Mouse (Mus musculus) embryonic facial prominence, embryonic 11.5 days (tissue): ENCODE data around the gene Tmem30c. TPM values are rescaled to one million over a fixed set of nuclear protein-coding genes. Genes with fewer than 3 reads are reported as not detected.
A peak's percentile ranks its signal among the peaks of the same experiment; 100 is the strongest.

ENCODE experiments used
- ATAC-seq: fragments of 200-750 bp; cut with Nextera tagmentation; replicated peaks from 2 replicates; pipeline ENCODE4 v1.8.0; 2017; ENCODE audit warnings: low read depth; ENCODE audit not compliant: insufficient number of reproducible peaks, low FRiP score, low TSS enrichment
- DNase-seq: peaks from one replicate; pipeline ENCODE4 v3.0.0-alpha.2; 2015; ENCODE audit warnings: low spot score
- H3K27ac ChIP-seq: fragments of 300-500 bp; sonication (generic); replicated peaks from 2 replicates; pipeline ENCODE4 v1.5.1; 2014; ENCODE audit warnings: mild to moderate bottlenecking, low read depth, low read length, control low read depth
- H3K27me3 ChIP-seq: fragments of 300-500 bp; sonication (generic); 2 replicates; pipeline ENCODE4 v1.6.1; 2014; ENCODE audit warnings: mild to moderate bottlenecking, low read length, moderate library complexity, mixed read lengths; ENCODE audit not compliant: control insufficient read depth, insufficient read depth
- H3K36me3 ChIP-seq: fragments of 300-500 bp; sonication (generic); replicated peaks from 2 replicates; pipeline ENCODE4 v1.6.1; 2014; ENCODE audit warnings: low read depth, mild to moderate bottlenecking, low read length, moderate library complexity, mixed read lengths; ENCODE audit not compliant: control insufficient read depth, insufficient read depth
- H3K4me1 ChIP-seq: fragments of 300-500 bp; sonication (generic); 2 replicates; pipeline ENCODE4 v1.6.1; 2014; ENCODE audit warnings: low read length, mixed read lengths; ENCODE audit not compliant: control insufficient read depth, insufficient read depth
- H3K4me2 ChIP-seq: fragments of 300-500 bp; sonication (generic); 2 replicates; pipeline ENCODE4 v1.6.1; 2014; ENCODE audit warnings: low read depth, mild to moderate bottlenecking, control low read depth, low read length, moderate library complexity
- H3K4me3 ChIP-seq: fragments of 300-500 bp; sonication (generic); 2 replicates; pipeline ENCODE4 v1.5.1; 2014; ENCODE audit warnings: low read depth, low read length, control low read depth
- H3K9ac ChIP-seq: fragments of 300-500 bp; sonication (generic); replicated peaks from 2 replicates; pipeline ENCODE4 v1.6.1; 2014; ENCODE audit warnings: mild to moderate bottlenecking, control low read depth, low read length
- H3K9me3 ChIP-seq: fragments of 300-500 bp; sonication (generic); replicated peaks from 2 replicates; pipeline ENCODE4 v1.6.1; 2016; ENCODE audit warnings: mild to moderate bottlenecking, low read length, inconsistent platforms, mixed read lengths; ENCODE audit not compliant: control insufficient read depth
- WGBS: fragments of 180-500 bp; shearing (Covaris S2); extraction: QIAGEN DNeasy Blood & Tissue Kit; methylation state at CpG from one replicate; pipeline ENCODE4 v1.1.7; 2014; 5-methylcytosine and 5-hydroxymethylcytosine counted together
- polyA plus RNA-seq: library from polyadenylated mRNA; unstranded; fragments of >200 nt; fragmentation: Nextera tagmentation; extraction: Ambion mirVana; gene quantifications from 2 replicates; pipeline ENCODE4 v1.2.1, GENCODE M21; 2014

Tmem30c gene
- polyA plus RNA-seq, 1 experiment from 2014 or later: not detected

DNA sequence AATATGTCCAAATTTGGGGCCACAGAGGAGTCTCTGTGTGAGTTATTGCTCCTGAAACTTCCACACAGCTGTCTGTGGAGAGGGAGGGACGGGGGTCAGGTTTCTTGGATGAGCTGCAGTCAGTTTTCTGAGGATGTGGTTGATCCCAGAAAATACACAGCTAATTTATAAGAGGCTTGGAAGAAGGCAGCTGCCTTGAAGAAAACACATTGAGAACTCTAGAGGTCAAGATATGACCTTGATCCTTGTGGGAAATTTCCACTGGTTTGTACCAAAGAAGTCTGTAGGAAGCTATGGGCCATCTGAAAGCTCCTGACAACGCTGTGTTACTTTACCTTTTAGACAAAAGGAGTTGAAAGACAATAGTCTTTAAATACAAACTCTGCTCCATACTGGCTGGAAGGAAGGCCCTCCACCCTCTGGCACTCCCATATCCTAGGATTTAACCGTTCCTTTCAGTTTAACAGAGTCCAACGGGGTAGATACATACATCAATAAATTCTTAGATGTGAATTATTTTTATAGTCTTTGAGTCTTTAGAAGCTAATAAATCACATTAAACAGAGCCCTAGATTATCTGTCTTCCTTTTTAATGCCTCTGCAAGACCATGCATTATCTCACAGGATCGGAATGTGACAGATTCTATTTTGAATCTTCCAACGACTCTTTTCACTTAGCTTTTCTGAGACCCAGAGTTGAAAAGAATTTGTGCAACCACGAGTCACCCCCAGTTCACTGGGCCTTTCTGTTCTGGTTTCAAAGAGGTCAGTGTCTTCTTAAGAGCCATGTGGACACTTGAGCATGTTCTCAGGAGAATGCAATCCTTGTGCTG, 40.9 kb downstream of the Tmem30c start:
- DNase-seq: peak; percentile 8

DNA sequence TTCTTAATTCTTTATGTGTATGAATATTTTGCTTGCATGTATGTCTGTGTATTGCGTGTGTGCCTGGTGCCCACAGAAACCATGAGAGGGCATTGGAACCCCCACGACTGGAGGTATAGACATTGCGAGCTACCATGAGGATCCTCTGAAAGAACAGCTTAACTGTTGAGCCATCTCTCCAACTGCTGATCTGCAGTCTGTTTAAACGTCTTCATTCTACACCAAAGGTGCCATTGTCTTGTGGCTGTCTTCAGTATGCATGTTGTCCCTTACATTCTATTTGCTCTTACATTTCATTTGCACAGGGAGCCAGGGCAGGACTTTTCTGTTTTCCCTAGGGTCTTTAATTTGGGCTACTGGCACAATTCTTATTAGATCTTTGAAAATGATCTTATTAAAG, 41.7 kb downstream of the Tmem30c start:
- no peak for DNase-seq
- Histone ChIP-seq H3K27ac (no peak overlapping the region), H3K4me1 (no peaks in the 10 kb centered on the region), H3K4me2 (no peak overlapping the region), H3K9me3 (no peaks in the 10 kb centered on the region), H3K27me3 (no peaks in the 10 kb centered on the region), H3K9ac (no peak overlapping the region), H3K4me3 (no peak overlapping the region), H3K36me3 (no peaks in the 10 kb centered on the region)
- ATAC-seq: no peak
- WGBS: 86% methylated on average over 4 of the region's 4 CpGs

More for the DNA sequence above, 40.9 kb downstream of the Tmem30c start:
- no peak overlapping the region for H3K9ac ChIP-seq
- H3K4me1 ChIP-seq: no peaks in the 10 kb centered on the region
- no peak overlapping the region for H3K4me2 ChIP-seq
- H3K9me3 ChIP-seq: no peaks in the 10 kb centered on the region
- 51% methylated on average over 7 of the region's 7 CpGs for WGBS
- H3K36me3 ChIP-seq: no peaks in the 10 kb centered on the region
- no peak for ATAC-seq
- H3K27me3 ChIP-seq: no peaks in the 10 kb centered on the region
- no peak overlapping the region for H3K27ac ChIP-seq
- no peak overlapping the region for H3K4me3 ChIP-seq

DNA sequence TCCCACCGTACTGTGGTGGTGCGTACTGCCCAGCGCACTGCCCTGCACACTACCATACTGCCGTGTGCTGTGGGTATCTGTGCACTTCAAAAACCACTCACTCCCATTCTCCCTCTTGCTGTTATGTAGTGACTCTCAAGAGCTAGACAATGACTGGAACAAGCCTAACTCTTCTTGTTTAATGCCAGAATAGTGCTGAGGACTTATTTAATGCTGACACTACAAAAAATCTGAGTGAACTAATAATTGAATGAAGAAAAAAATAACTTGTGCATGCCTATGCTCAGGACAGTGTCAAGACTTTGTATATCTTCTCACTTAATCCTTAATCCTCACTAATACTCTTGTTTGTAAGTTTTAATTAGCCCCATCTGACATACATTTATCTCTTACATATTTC, 45.2 kb downstream of the Tmem30c start:
- whole genome bisulfite sequencing: 92% methylated on average over 4 of the region's 4 CpGs
- Histone ChIP-seq H3K27ac (no peak overlapping the region), H3K4me1 (no peaks in the 10 kb centered on the region), H3K4me3 (no peak overlapping the region), H3K27me3 (no peaks in the 10 kb centered on the region), H3K36me3 (no peaks in the 10 kb centered on the region), H3K9ac (no peak overlapping the region), H3K4me2 (no peak overlapping the region), H3K9me3 (no peaks in the 10 kb centered on the region)
- no peak for ATAC-seq
- no peak for DNase-seq

DNA sequence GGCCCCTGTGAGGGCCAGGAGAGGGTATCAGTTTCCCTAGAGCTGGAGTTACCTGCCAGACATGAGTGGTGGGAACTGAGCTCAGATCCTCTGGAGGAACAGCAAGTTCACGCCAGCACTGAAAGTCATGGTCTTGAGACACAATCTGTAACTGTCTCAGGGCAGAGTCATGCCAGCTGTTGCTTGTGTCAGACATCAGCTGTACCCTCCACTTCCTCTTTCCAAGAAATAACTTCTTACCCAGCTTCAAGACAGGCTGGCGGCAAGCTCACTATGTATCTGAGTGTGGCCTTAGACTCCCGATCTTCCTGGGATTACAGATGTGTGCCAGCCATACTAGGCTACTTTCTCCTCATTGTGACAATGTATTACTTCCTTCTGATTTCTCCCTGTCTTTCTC, 46.1 kb downstream of the Tmem30c start:
- H3K9me3 ChIP-seq: no peaks in the 10 kb centered on the region
- DNase-seq: no peak
- 91% methylated on average over 3 of the region's 3 CpGs for WGBS
- no peak overlapping the region for H3K4me3 ChIP-seq
- no peak overlapping the region for H3K9ac ChIP-seq
- H3K27me3 ChIP-seq: no peaks in the 10 kb centered on the region
- H3K27ac ChIP-seq: no peak overlapping the region
- H3K4me1 ChIP-seq: no peaks in the 10 kb centered on the region
- ATAC-seq: no peak
- no peaks in the 10 kb centered on the region for H3K36me3 ChIP-seq
- no peak overlapping the region for H3K4me2 ChIP-seq

DNA sequence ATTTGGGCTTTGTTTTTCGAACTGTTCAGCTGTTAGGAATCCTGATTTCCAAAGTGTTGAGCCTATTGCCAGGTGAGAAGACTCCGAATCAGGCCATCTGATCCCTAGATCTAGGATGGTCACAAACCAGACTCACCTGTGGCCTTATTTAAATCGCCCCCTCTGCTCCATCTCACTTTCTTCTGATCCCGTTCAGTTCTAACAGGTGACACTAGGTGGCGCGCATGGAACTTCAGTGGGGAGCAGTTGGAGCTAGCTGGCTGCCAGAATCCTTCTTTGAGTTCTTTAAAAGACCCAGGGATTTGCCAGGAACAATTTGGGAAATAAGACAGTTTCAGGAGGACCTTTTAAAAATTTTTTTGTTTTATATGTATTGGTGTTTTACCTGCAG, 48.8 kb downstream of the Tmem30c start:
- 10% methylated on average over 6 of the region's 6 CpGs for WGBS
- H3K4me2 ChIP-seq: no peak overlapping the region
- H3K27ac ChIP-seq: no peak overlapping the region
- no peak overlapping the region for H3K4me3 ChIP-seq
- no peak overlapping the region for H3K9ac ChIP-seq
- H3K36me3 ChIP-seq: no peaks in the 10 kb centered on the region
- ATAC-seq: peak; percentile 59; the same call in 1 of the 2 replicates
- no peaks in the 10 kb centered on the region for H3K4me1 ChIP-seq
- no peaks in the 10 kb centered on the region for H3K9me3 ChIP-seq
- no peaks in the 10 kb centered on the region for H3K27me3 ChIP-seq
- DNase-seq: peak; percentile 85

DNA sequence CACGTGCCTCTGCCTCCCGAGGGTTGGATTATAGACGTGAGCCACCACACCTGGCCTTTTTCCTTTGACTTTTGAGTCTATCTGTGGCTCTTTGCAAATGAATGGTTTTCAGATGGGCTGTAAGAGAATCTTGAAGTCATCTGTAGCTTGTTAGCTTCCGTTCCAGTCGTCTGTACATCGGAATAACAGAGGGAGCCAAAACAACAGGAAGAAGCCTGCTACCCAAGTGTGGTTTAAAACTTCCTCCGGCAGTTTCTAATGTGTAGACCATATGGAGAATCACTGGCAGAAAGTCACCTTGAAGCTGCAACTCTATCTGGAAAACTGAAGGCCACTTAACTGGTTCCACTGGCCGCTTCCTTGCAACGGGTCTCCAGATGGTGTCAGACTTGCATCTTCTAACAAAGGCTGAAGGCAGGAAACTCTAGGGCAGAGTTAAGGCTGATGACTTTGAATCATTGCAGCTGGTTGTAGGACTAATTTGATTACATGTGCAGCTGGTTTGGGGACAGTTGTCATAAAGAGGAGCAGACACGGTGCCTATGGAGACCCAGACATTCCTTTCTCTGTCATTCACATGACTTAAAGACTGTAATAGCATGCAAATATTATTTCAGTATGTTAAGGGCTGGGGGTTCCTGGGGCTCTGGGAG, 49.3 kb downstream of the Tmem30c start:
- Histone ChIP-seq H3K4me3 (no peak overlapping the region), H3K27me3 (no peaks in the 10 kb centered on the region), H3K9ac (no peak overlapping the region), H3K27ac (no peak overlapping the region), H3K36me3 (no peaks in the 10 kb centered on the region), H3K9me3 (no peaks in the 10 kb centered on the region), H3K4me2 (no peak overlapping the region), H3K4me1 (no peaks in the 10 kb centered on the region)
- peak; percentile 67 for DNase-seq
- 31% methylated on average over 10 of the region's 10 CpGs for WGBS
- ATAC-seq: peak; percentile 59; the same call in 1 of the 2 replicates

DNA sequence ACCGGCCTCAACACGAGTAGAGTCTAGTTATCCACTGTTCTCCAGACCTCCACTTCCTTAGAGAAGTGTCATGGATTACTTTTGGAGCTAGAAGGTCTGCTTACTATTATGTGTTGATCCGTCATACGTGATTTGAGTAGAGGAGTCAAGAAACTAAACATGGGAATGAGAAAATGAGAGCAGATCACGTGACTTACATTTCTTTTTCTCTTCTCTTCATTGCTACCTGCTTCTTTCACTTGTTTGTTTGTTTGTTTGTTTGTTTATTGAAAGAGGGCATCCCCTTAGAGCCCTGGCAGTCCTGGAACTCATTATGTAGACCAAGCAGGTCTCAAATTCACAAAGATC, 49.8 kb downstream of the Tmem30c start:
- Histone ChIP-seq H3K27ac (no peak overlapping the region), H3K36me3 (no peaks in the 10 kb centered on the region), H3K4me2 (no peak overlapping the region), H3K4me1 (no peaks in the 10 kb centered on the region), H3K9ac (no peak overlapping the region), H3K4me3 (no peak overlapping the region), H3K27me3 (no peaks in the 10 kb centered on the region), H3K9me3 (no peaks in the 10 kb centered on the region)
- WGBS: 72% methylated on average over 5 of the region's 5 CpGs
- DNase-seq (no peak), ATAC-seq (no peak)

DNA sequence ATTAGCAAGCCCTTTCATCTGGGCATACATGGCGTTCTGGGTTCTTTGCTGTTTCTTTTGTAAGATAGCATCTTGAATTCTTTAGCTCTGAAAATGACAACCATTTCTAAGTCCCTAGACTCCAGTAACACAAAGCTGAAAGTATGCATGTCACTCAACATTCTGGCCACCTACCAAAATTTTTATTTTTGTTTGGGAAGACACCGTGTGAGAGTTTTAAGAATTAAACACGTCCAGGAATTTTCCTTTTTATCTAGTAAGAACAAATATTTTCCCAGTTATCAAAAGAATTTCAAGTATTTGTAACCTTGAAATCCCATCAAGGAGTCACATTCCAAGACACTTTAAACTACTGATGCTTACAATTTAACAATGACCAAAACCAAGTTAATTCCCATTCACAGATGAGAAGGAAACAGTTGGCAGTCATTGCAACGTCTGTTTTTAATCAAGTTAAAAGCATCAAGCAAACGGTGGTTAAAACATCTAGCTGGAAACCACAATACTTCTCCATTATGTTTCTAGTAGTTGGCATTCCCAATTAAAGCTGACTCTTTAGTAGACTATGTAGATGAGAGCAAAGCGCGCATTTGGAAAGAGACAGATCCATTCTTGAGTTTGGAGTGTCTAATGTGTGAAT, 56.7 kb downstream of the Tmem30c start:
- Histone ChIP-seq H3K9me3 (no peaks in the 10 kb centered on the region), H3K36me3 (no peaks in the 10 kb centered on the region), H3K4me3 (no peak overlapping the region), H3K27ac (no peak overlapping the region), H3K4me1 (no peaks in the 10 kb centered on the region), H3K4me2 (no peak overlapping the region), H3K9ac (no peak overlapping the region), H3K27me3 (no peaks in the 10 kb centered on the region)
- WGBS: 48% methylated on average over 7 of the region's 7 CpGs
- DNase-seq: peak; percentile 15
- ATAC-seq: no peak
